Mouse (Mus musculus): ENCODE measurements around the gene Nek6.

DNA sequence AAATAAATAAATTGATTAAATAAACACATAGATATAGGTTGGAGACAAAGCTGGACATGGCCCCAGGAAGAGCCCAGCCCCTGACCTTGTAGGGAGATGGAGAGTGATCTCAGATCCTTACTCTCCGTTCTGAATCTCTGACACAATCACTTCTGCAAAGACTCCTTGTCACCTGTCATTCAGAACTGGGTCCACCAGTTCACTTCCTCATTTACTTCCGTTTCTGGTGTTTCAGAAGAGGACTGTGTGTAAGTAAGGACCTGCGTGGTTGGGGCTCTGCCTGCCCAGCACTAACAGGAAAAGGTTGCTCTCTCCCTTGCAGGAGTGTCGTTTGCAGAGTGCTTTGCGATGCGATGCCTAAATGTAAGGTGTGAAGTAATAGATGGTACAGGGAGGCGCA is 3.0 kb downstream of the Nek6 start:
- no peak for TF ChIP-seq CTCF (IDR thresholded peaks at IDR 0.05; ENCODE audit: extremely low read depth, insufficient read depth, low read length)
- no peak for TF ChIP-seq POLR2A (IDR thresholded peaks at IDR 0.05; ENCODE audit: extremely low read depth, insufficient read depth, low read length)

Measured in cortical plate, adult 2 months (tissue).